Mouse (Mus musculus): ENCODE data around the gene Wdr6.

Wdr6 gene

GRCm38 (mm10) chr9:108573774-108574690, 4.5 kb downstream of the Wdr6 start:
- no peak for DNase-seq (ENCODE audit: low spot score in 2 of 2)

GRCm38 (mm10) chr9:108572321-108572720, 6.2 kb downstream of the Wdr6 start:
- no peak for DNase-seq (ENCODE audit: low spot score in 2 of 2)

GRCm38 (mm10) chr9:108571401-108571973, 7.1 kb downstream of the Wdr6 start:
- no peak for DNase-seq (ENCODE audit: low spot score in 2 of 2)

- DNase-seq (ENCODE audit: low spot score in 2 of 2) = peak; percentile 67 to 78
These were observed 8.2 kb downstream of the Wdr6 start for GRCm38 (mm10) chr9:108570207-108570896.

GRCm38 (mm10) chr9:108569381-108570206, 8.9 kb downstream of the Wdr6 start, which contains the start of gene Dalrd3:
TSS of gene Dalrd3 (plus strand) at chr9:108569886.
- peak; percentile 86 to 92 for DNase-seq (ENCODE audit: low spot score in 2 of 2)

GRCm38 (mm10) chr9:108568511-108568921, 10.0 kb downstream of the Wdr6 start:
- DNase-seq (ENCODE audit: low spot score in 2 of 2) = no peak

GRCm38 (mm10) chr9:108567931-108568419, 10.6 kb downstream of the Wdr6 start:
- DNase-seq (ENCODE audit: low spot score in 2 of 2) = no peak

GRCm38 (mm10) chr9:108566815-108567776, 11.4 kb downstream of the Wdr6 start, which contains the start of gene Ndufaf3:
TSS of gene Ndufaf3 (minus strand) at chr9:108567434.
- peak; percentile 96 for DNase-seq (ENCODE audit: low spot score in 2 of 2)

GRCm38 (mm10) chr9:108565881-108566814, 12.4 kb downstream of the Wdr6 start:
- no peak for DNase-seq (ENCODE audit: low spot score in 2 of 2)

- DNase-seq (ENCODE audit: low spot score in 2 of 2) = no peak
These were observed 14.4 kb downstream of the Wdr6 start for GRCm38 (mm10) chr9:108564131-108564530.

GRCm38 (mm10) chr9:108563671-108564070, 14.9 kb downstream of the Wdr6 start:
- DNase-seq (ENCODE audit: low spot score in 2 of 2) = no peak

- peak; percentile 90 to 96 for DNase-seq (ENCODE audit: low spot score in 2 of 2)
These were observed 18.2 kb downstream of the Wdr6 start, which contains the start of gene Impdh2 for GRCm38 (mm10) chr9:108560227-108560841. TSS of gene Impdh2 (plus strand) at chr9:108560286.

GRCm38 (mm10) chr9:108559169-108559568, 19.4 kb downstream of the Wdr6 start:
- DNase-seq (ENCODE audit: low spot score in 2 of 2) = no peak

GRCm38 (mm10) chr9:108546875-108547274, 31.7 kb downstream of the Wdr6 start:
- DNase-seq (ENCODE audit: low spot score in 2 of 2) = no peak

- no peak for DNase-seq (ENCODE audit: low spot score in 2 of 2)
These were observed 32.6 kb downstream of the Wdr6 start for GRCm38 (mm10) chr9:108545986-108546385.

- DNase-seq (ENCODE audit: low spot score in 2 of 2) = no peak
These were observed 37.7 kb downstream of the Wdr6 start for GRCm38 (mm10) chr9:108540846-108541245.

GRCm38 (mm10) chr9:108531496-108531895, 47.0 kb downstream of the Wdr6 start:
- DNase-seq (ENCODE audit: low spot score in 2 of 2) = no peak

- no peak for DNase-seq (ENCODE audit: low spot score in 2 of 2)
These were observed 47.6 kb downstream of the Wdr6 start for GRCm38 (mm10) chr9:108530954-108531353.

All from frontal cortex, postnatal 36 days (tissue).